Mouse (Mus musculus): Measurements from ENCODE around the gene Dkkl1.

DNA sequence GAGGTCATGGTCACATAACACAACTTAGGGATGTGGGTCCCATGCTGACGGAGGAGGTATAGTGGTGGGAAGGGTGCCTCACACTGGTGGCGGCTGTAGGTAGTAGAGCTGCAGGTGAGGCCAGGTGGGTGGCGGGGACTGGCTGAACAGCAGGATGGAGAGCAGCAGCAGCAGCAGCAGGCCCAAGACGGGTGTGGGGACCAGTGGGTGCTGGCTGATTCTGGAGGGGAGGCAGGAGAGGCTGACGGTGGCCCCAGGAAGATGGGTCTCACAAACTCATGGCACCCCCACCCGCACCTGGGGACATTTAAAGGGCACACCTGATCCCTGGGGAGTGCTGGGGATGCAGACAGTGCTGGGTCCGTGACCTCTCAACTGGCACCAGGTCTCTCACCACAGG lies 28.3 kb downstream of the Dkkl1 start:
- TF ChIP-seq CTCF (conservative IDR thresholded peaks at IDR 0.05; ENCODE audit: low read length): no peak
- no peak for TF ChIP-seq NANOG (IDR thresholded peaks at IDR 0.05; ENCODE audit: borderline replicate concordance, low read length)
- no peak for TF ChIP-seq POU5F1 (IDR thresholded peaks at IDR 0.05; ENCODE audit: borderline replicate concordance, low read length)
